Comparison of ENCODE assay signal across 8 mouse cellular contexts in the genomic region with DNA sequence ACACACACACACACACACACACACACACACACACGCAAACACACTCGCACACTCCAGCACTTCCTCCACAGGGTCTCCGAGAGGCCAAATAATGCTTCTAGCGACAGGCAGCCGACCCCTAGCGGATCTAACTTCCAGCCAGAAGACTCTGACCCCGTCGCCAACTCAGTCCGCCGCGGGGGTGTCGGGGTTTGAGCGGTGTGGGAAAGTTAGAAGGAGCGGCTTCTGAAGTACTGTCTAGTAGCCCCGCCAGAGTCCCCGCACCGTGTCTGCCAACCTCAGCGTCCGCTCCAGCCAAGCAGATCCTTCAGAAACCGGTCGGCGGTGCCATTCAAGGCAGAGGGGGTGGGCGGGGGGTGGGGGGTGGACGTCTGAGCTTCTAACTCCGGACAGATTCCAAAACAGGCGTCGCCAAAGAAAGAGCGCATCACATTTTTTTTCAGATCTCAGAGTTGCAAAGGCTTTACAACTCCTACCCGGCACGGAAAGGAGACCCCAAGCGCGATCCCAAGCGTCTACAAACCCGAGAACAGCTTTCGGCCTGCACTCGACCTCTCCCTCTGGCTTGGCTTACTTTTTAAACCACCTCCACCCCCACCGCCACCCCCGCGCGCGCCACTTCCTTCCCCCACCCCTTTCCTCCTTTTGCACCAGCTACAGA. TPM values are rescaled to one million over a fixed set of nuclear protein-coding genes. Genes with fewer than 3 reads are reported as not detected.
DNase-seq lines count a peak whose midpoint lies in the region; ATAC-seq and TF ChIP-seq lines count a peak whose summit lies in the region.

No protein-coding gene starts in this region.

- POLR2A ChIA-PET in Patski (lab: Charles Lee) = no interaction called here

- in situ Hi-C loops in Patski (cut with MboI; ENCODE audit: low pct_unique_long_range_greater_than_20kb) = loop anchor here (5.0 kb wide), 1 partner anchor 386 kb away; no protein-coding TSS in a partner anchor

- no peak for TF ChIP-seq CTCF in Patski (IDR thresholded peaks at IDR 0.05)

- peaks cover 31% of the 10 kb centered on the region; the same call in 1 of the 2 replicates for H3K4me1 ChIP-seq in lung, embryonic 15.5 days
- no peaks in the 10 kb centered on the region for H3K4me1 ChIP-seq in stomach, embryonic 14.5 days (ENCODE audit: control insufficient read depth, insufficient read depth, low read length)

- H3K9ac ChIP-seq in lung, embryonic 15.5 days = peak overlapping the region; percentile 63
- peak overlapping the region; percentile 74 for H3K9ac ChIP-seq in stomach, embryonic 14.5 days (replicated peaks; ENCODE audit: low read depth, low read length)

- under 1% methylated on average over 41 of the region's 41 CpGs for WGBS in lung, embryonic 15.5 days
- WGBS in stomach, embryonic 14.5 days = under 1% methylated on average over 41 of the region's 41 CpGs

- DNase-seq in Patski (ENCODE audit: low read depth, low spot score) = peak; percentile 25
- DNase-seq in heart, adult 9 months (ENCODE audit: low spot score in 2 of 2) = peak; percentile 39 to 54
- peak; percentile 50 to 57 for DNase-seq in kidney, adult 8-10 months
- no peak for DNase-seq in thymus, postnatal 14 days
- DNase-seq in cerebellum, adult 8-10 months = no peak

- H3K4me2 ChIP-seq in lung, embryonic 15.5 days = peak overlapping the region; percentile 80
- H3K4me2 ChIP-seq in stomach, embryonic 14.5 days (replicated peaks; ENCODE audit: low read depth, low read length) = peak overlapping the region; percentile 74

- peak overlapping the region; percentile 56 for H3K4me3 ChIP-seq in lung, embryonic 15.5 days
- H3K4me3 ChIP-seq in stomach, embryonic 14.5 days (ENCODE audit: low read depth, low read length) = peak overlapping the region; percentile 53

- H3K9me3 ChIP-seq in lung, embryonic 15.5 days = no peaks in the 10 kb centered on the region
- no peaks in the 10 kb centered on the region for H3K9me3 ChIP-seq in stomach, embryonic 14.5 days (ENCODE audit: control insufficient read depth, low read depth, low read length)

- H3K27me3 ChIP-seq in Patski = no peaks in the 10 kb centered on the region
- H3K27me3 ChIP-seq in lung, embryonic 15.5 days = no peaks in the 10 kb centered on the region
- H3K27me3 ChIP-seq in stomach, embryonic 14.5 days (ENCODE audit: control insufficient read depth, insufficient read depth, low read length) = no peaks in the 10 kb centered on the region

- H3K36me3 ChIP-seq in lung, embryonic 15.5 days = peaks cover 12% of the 10 kb centered on the region
- peaks cover 10% of the 10 kb centered on the region for H3K36me3 ChIP-seq in stomach, embryonic 14.5 days (ENCODE audit: control insufficient read depth, insufficient read depth, low read length)

- no peak for ATAC-seq in Patski
- 0 out of 2 replicates have a peak, but pooled peaks have one; percentile 13 for ATAC-seq in common myeloid progenitor, adult 5-6 weeks (replicated peaks; ENCODE audit: low read depth, poor library complexity, severe bottlenecking)
- peak; percentile 20 for ATAC-seq in lung, embryonic 15.5 days (ENCODE audit: borderline replicate concordance, extremely low read depth, low FRiP score, low TSS enrichment)
- peak; percentile 8; the same call in 1 of the 2 replicates for ATAC-seq in stomach, embryonic 14.5 days (ENCODE audit: insufficient number of reproducible peaks, insufficient read depth, low FRiP score, low read depth)

- CTCF ChIA-PET in Patski (lab: Charles Lee) = no interaction called here

- H3K27ac ChIP-seq in lung, embryonic 15.5 days = peak overlapping the region; percentile 95
- peak overlapping the region; percentile 88 for H3K27ac ChIP-seq in stomach, embryonic 14.5 days (ENCODE audit: low read length)

RNA-seq across cellular contexts. Expression of gene Bmp4, which starts 2.5 kb away (rescaled TPM):
- polyA plus RNA-seq in Patski (2021) = 7.3 TPM
- total RNA-seq in common myeloid progenitor, adult 5-6 weeks (2017) = not detected in 2 replicates
- 69.8 and 81.1 TPM in 2 replicates for polyA plus RNA-seq in lung, embryonic 15.5 days (2015; fragmentation: Nextera tagmentation; extraction: Ambion mirVana)
- 58.0 and 73.9 TPM in 2 replicates for polyA plus RNA-seq in stomach, embryonic 14.5 days (2014; fragmentation: Nextera tagmentation; extraction: Ambion mirVana)

RNA-seq across cellular contexts. Expression of gene Gm15217, which starts 8.7 kb away (rescaled TPM):
- not detected for polyA plus RNA-seq in Patski (2021)
- total RNA-seq in common myeloid progenitor, adult 5-6 weeks (2017) = not detected in 2 replicates
- 0.21 TPM in 1 of 2 replicates, not detected in the other for polyA plus RNA-seq in lung, embryonic 15.5 days (2015; fragmentation: Nextera tagmentation; extraction: Ambion mirVana)
- 0.36 and 1.1 TPM in 2 replicates for polyA plus RNA-seq in stomach, embryonic 14.5 days (2014; fragmentation: Nextera tagmentation; extraction: Ambion mirVana)

Comparison
In these comparisons a context has a peak if more than half of its experiments do, and no peak if none do; other contexts are left out.
1. DNase-seq: peak in Patski (single experiment), heart, adult 9 months (2 of 2) and kidney, adult 8-10 months (2 of 2); none in thymus, postnatal 14 days (single experiment) and cerebellum, adult 8-10 months (single experiment).